Mouse (Mus musculus) limb, embryonic 15.5 days (tissue): ENCODE measurements around the gene Cdc26. TPM values are rescaled to one million over a fixed set of nuclear protein-coding genes. Genes with fewer than 3 reads are reported as not detected.

Source experiments
- ATAC-seq: fragments of 200-750 bp; cut with Nextera tagmentation; 2 replicates; pipeline ENCODE4 v1.8.0; 2017; ENCODE audit warnings: low read depth, moderate TSS enrichment; ENCODE audit not compliant: insufficient number of reproducible peaks, low FRiP score, low TSS enrichment
- H3K27ac ChIP-seq: fragments of 300-500 bp; sonication (generic); 2 replicates; pipeline ENCODE4 v1.5.1; 2015; ENCODE audit warnings: moderate library complexity, mild to moderate bottlenecking, inconsistent platforms
- H3K27me3 ChIP-seq: fragments of 300-500 bp; sonication (generic); 2 replicates; pipeline ENCODE4 v1.6.1; 2015; ENCODE audit warnings: inconsistent platforms
- H3K36me3 ChIP-seq: fragments of 300-500 bp; sonication (generic); 2 replicates; pipeline ENCODE4 v1.6.1; 2015; ENCODE audit warnings: inconsistent platforms
- H3K4me1 ChIP-seq: fragments of 300-500 bp; sonication (generic); 2 replicates; pipeline ENCODE4 v1.6.1; 2015; ENCODE audit warnings: inconsistent platforms
- H3K4me2 ChIP-seq: fragments of 300-500 bp; sonication (generic); 2 replicates; pipeline ENCODE4 v1.6.1; 2015; ENCODE audit warnings: mild to moderate bottlenecking, inconsistent platforms
- H3K4me3 ChIP-seq: fragments of 300-500 bp; sonication (generic); 2 replicates; pipeline ENCODE4 v1.5.1; 2015; ENCODE audit warnings: mild to moderate bottlenecking, inconsistent platforms
- H3K9ac ChIP-seq: fragments of 300-500 bp; sonication (generic); 2 replicates; pipeline ENCODE4 v1.6.1; 2015; ENCODE audit warnings: inconsistent platforms
- H3K9me3 ChIP-seq: fragments of 300-500 bp; sonication (generic); 2 replicates; pipeline ENCODE4 v1.6.1; 2016; ENCODE audit warnings: inconsistent platforms
- WGBS: fragments of 180-500 bp; shearing (Covaris S2); methylation state at CpG from one replicate; pipeline ENCODE4 v1.1.7; 2015; 5-methylcytosine and 5-hydroxymethylcytosine counted together
- polyA plus RNA-seq: library from polyadenylated mRNA; unstranded; fragments of >200 nt; fragmentation: Nextera tagmentation; extraction: Ambion mirVana; gene quantifications from 2 replicates; pipeline ENCODE4 v1.2.1, GENCODE M21; 2015

Gene Cdc26
- polyA plus RNA-seq: 156 and 159 TPM in 2 replicates

GRCm38 (mm10) chr4:62408601-62409282 is at the start of gene Cdc26, which contains the start of gene Prpf4:
Gene Cdc26 (minus strand): TSS chr4:62408642.
Gene Prpf4 (plus strand): TSS chr4:62408797.
- peak; percentile 96 for ATAC-seq
- Histone ChIP-seq H3K4me1 (peaks cover 26% of the 10 kb centered on the region), H3K27ac (peak within 1 kb of the TSS; percentile 88), H3K36me3 (peaks cover 30% of the 10 kb centered on the region), H3K4me2 (peak within 1 kb of the TSS; percentile 55), H3K9ac (peak within 1 kb of the TSS; percentile 76), H3K27me3 (no peaks in the 10 kb centered on the region), H3K9me3 (no peaks in the 10 kb centered on the region), H3K4me3 (peak within 1 kb of the TSS; percentile 73)
- under 1% methylated on average over 39 of the region's 39 CpGs for WGBS

GRCm38 (mm10) chr4:62454995-62455394 is 46.6 kb upstream of the Cdc26 start:
- no peak for ATAC-seq
- no peaks in the 10 kb centered on the region for H3K9me3 ChIP-seq
- no peak overlapping the region for H3K4me2 ChIP-seq
- no peak overlapping the region for H3K27ac ChIP-seq
- H3K9ac ChIP-seq: no peak overlapping the region
- H3K4me1 ChIP-seq: 0 out of 2 replicates have a peak, but pooled peaks cover 5% of the 10 kb centered on the region
- 49% methylated on average over 5 of the region's 5 CpGs for WGBS
- H3K4me3 ChIP-seq: no peak overlapping the region
- no peaks in the 10 kb centered on the region for H3K27me3 ChIP-seq
- H3K36me3 ChIP-seq: no peaks in the 10 kb centered on the region

- Histone ChIP-seq H3K27me3 (no peaks in the 10 kb centered on the region), H3K9ac (no peak overlapping the region), H3K36me3 (no peaks in the 10 kb centered on the region), H3K4me3 (no peak overlapping the region), H3K4me1 (no peaks in the 10 kb centered on the region), H3K27ac (no peak overlapping the region), H3K4me2 (no peak overlapping the region), H3K9me3 (no peaks in the 10 kb centered on the region)
- no peak for ATAC-seq
- 49% methylated on average over 4 of the region's 4 CpGs for WGBS
These were observed 32.5 kb upstream of the Cdc26 start for GRCm38 (mm10) chr4:62440986-62441385.

- WGBS: 75% methylated on average over 4 of the region's 4 CpGs
These were observed 32.1 kb upstream of the Cdc26 start for GRCm38 (mm10) chr4:62440544-62440943.

GRCm38 (mm10) chr4:62439793-62440192 is 31.4 kb upstream of the Cdc26 start:
- no peaks in the 10 kb centered on the region for H3K36me3 ChIP-seq
- no peaks in the 10 kb centered on the region for H3K27me3 ChIP-seq
- no peak overlapping the region for H3K4me3 ChIP-seq
- no peak overlapping the region for H3K27ac ChIP-seq
- no peaks in the 10 kb centered on the region for H3K9me3 ChIP-seq
- WGBS: 69% methylated on average over 4 of the region's 4 CpGs
- ATAC-seq: no peak
- no peak overlapping the region for H3K9ac ChIP-seq
- H3K4me1 ChIP-seq: no peaks in the 10 kb centered on the region
- H3K4me2 ChIP-seq: no peak overlapping the region

More at GRCm38 (mm10) chr4:62440544-62440943, 32.1 kb upstream of the Cdc26 start:
- ATAC-seq: no peak
- H3K36me3 ChIP-seq: no peaks in the 10 kb centered on the region
- no peak overlapping the region for H3K4me3 ChIP-seq
- H3K27ac ChIP-seq: no peak overlapping the region
- H3K9ac ChIP-seq: no peak overlapping the region
- H3K9me3 ChIP-seq: no peaks in the 10 kb centered on the region
- no peak overlapping the region for H3K4me2 ChIP-seq
- no peaks in the 10 kb centered on the region for H3K4me1 ChIP-seq
- H3K27me3 ChIP-seq: no peaks in the 10 kb centered on the region

- WGBS: 79% methylated on average over 7 of the region's 7 CpGs
- H3K9ac ChIP-seq: no peak overlapping the region
- no peaks in the 10 kb centered on the region for H3K4me1 ChIP-seq
- no peak overlapping the region for H3K4me2 ChIP-seq
- H3K27me3 ChIP-seq: no peaks in the 10 kb centered on the region
- H3K36me3 ChIP-seq: no peaks in the 10 kb centered on the region
- H3K4me3 ChIP-seq: no peak overlapping the region
- ATAC-seq: no peak
- no peaks in the 10 kb centered on the region for H3K9me3 ChIP-seq
- no peak overlapping the region for H3K27ac ChIP-seq
These were observed 29.4 kb upstream of the Cdc26 start for GRCm38 (mm10) chr4:62437871-62438270.

- ATAC-seq: no peak
- Histone ChIP-seq H3K9ac (no peak overlapping the region), H3K4me2 (no peak overlapping the region), H3K4me3 (no peak overlapping the region), H3K4me1 (no peaks in the 10 kb centered on the region), H3K27ac (no peak overlapping the region), H3K9me3 (no peaks in the 10 kb centered on the region), H3K36me3 (no peaks in the 10 kb centered on the region), H3K27me3 (no peaks in the 10 kb centered on the region)
- WGBS: 87% methylated on average over 3 of the region's 3 CpGs
These were observed 28.9 kb upstream of the Cdc26 start for GRCm38 (mm10) chr4:62437256-62437778.

- 77% methylated on average over 6 of the region's 6 CpGs for WGBS
- ATAC-seq: no peak
These were observed 26.6 kb upstream of the Cdc26 start, which contains the start of gene Rnf183 for GRCm38 (mm10) chr4:62435081-62435480. Gene Rnf183 (minus strand): TSS chr4:62435252.

GRCm38 (mm10) chr4:62433939-62434870 is 25.8 kb upstream of the Cdc26 start:
- no peak overlapping the region for H3K4me3 ChIP-seq
- H3K27me3 ChIP-seq: no peaks in the 10 kb centered on the region
- WGBS: 65% methylated on average over 7 of the region's 7 CpGs
- H3K9me3 ChIP-seq: no peaks in the 10 kb centered on the region
- H3K4me1 ChIP-seq: no peaks in the 10 kb centered on the region
- H3K4me2 ChIP-seq: no peak overlapping the region
- no peak overlapping the region for H3K9ac ChIP-seq
- no peak overlapping the region for H3K27ac ChIP-seq
- H3K36me3 ChIP-seq: no peaks in the 10 kb centered on the region
- ATAC-seq: no peak

More at GRCm38 (mm10) chr4:62435081-62435480, 26.6 kb upstream of the Cdc26 start, which contains the start of gene Rnf183:
- Histone ChIP-seq H3K4me1 (no peaks in the 10 kb centered on the region), H3K27me3 (no peaks in the 10 kb centered on the region), H3K4me2 (no peak within 1 kb of the TSS), H3K27ac (no peak within 1 kb of the TSS), H3K36me3 (no peaks in the 10 kb centered on the region), H3K9me3 (no peaks in the 10 kb centered on the region), H3K4me3 (no peak within 1 kb of the TSS), H3K9ac (no peak within 1 kb of the TSS)

- Histone ChIP-seq H3K4me3 (no peak overlapping the region), H3K9ac (no peak overlapping the region), H3K9me3 (no peaks in the 10 kb centered on the region), H3K4me1 (no peaks in the 10 kb centered on the region; the same call in 1 of the 2 replicates), H3K4me2 (no peak overlapping the region), H3K36me3 (0 out of 2 replicates have a peak, but pooled peaks cover under 1% of the 10 kb centered on the region), H3K27me3 (no peaks in the 10 kb centered on the region), H3K27ac (no peak overlapping the region)
- ATAC-seq: no peak
- WGBS: 80% methylated on average over 4 of the region's 4 CpGs
These were observed 23.1 kb upstream of the Cdc26 start for GRCm38 (mm10) chr4:62431522-62431921.

GRCm38 (mm10) chr4:62430678-62431077 is 22.2 kb upstream of the Cdc26 start:
- Histone ChIP-seq H3K4me1 (no peaks in the 10 kb centered on the region; the same call in 1 of the 2 replicates), H3K27ac (no peak overlapping the region)

More at GRCm38 (mm10) chr4:62430678-62431077, 22.2 kb upstream of the Cdc26 start:
- Histone ChIP-seq H3K4me2 (no peak overlapping the region), H3K36me3 (peaks cover 8% of the 10 kb centered on the region), H3K4me3 (no peak overlapping the region), H3K27me3 (no peaks in the 10 kb centered on the region), H3K9me3 (no peaks in the 10 kb centered on the region), H3K9ac (no peak overlapping the region)
- ATAC-seq: no peak
